Mouse (Mus musculus): ENCODE measurements around the gene Mtfp1. TPM values are rescaled to one million over a fixed set of nuclear protein-coding genes. Genes with fewer than 3 reads are reported as not detected.
A peak's percentile ranks its signal among the peaks of the same experiment; 100 is the strongest.
"Not testable (repeated sequence)": the region's sequence is repeated elsewhere in the genome, so short reads cannot be mapped to it uniquely, and the experiment has no call there.

The Mtfp1 gene
- polyA plus RNA-seq (2016; fragmentation: Nextera tagmentation; extraction: Ambion mirVana) = 8.7 and 9.9 TPM in 2 replicates

GRCm38 (mm10) chr11:4095171-4096053, at the start of gene Mtfp1:
TSS of gene Mtfp1 (minus strand) at chr11:4095445.
- H3K36me3 ChIP-seq = peaks cover 28% of the 10 kb centered on the region

DNA sequence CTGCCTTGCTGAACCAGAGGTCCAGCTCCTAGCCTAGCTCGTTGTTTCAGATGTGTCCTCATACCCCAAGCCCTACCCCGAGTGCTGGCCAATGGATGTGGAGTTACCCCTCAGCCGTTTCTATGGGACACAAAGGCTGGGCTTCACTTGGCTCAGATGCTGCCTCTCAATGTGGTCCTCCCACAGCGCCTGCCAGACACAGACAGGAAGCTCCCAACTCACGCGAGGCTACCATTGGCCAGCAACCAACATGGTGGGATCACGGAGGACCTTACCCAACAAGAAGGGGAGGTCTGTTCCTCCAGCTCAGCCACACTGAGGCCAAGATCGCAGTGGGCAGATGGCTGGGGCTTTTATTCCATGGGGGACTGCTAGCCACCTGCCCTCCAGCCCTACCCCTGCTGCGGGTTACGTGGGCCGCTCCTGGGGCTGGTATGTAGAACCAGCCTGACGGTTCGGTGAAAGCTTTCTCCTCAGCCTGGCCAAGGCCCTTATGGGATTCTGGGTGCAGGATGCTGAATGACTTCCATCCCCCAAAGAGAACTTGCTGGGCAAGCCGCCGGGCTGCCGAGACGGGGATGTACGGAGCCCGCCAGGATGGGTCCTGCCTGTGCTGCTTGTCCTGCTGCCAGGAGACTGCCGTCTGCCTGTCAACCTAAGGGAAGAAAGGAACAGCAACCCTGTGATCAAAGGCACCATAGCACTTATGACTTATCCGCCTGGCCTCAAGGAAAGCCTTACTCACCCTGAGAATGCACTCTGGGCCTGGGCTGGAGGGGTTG, 48.2 kb upstream of the Mtfp1 start:
- Histone ChIP-seq H3K4me3 (no peak overlapping the region), H3K27me3 (ENCODE audit: insufficient read depth, poor library complexity, severe bottlenecking) (no peaks in the 10 kb centered on the region), H3K36me3 (peaks cover 82% of the 10 kb centered on the region), H3K27ac (no peak overlapping the region), H3K9me3 (no peaks in the 10 kb centered on the region), H3K4me1 (replicated peaks) (0 out of 2 replicates have a peak, but pooled peaks cover 5% of the 10 kb centered on the region)
- 93% methylated on average over 21 of the region's 21 CpGs for WGBS
- DNase-seq (ENCODE audit: low spot score) = no peak

More at GRCm38 (mm10) chr11:4095171-4096053, at the start of gene Mtfp1:
- WGBS = 8% methylated on average over 34 of the region's 34 CpGs
- H3K4me3 ChIP-seq = peak within 1 kb of the TSS; percentile 70
- peak; percentile 60 for DNase-seq (ENCODE audit: low spot score)
- no peaks in the 10 kb centered on the region for H3K9me3 ChIP-seq
- H3K27ac ChIP-seq = peak within 1 kb of the TSS; percentile 94
- H3K27me3 ChIP-seq (ENCODE audit: insufficient read depth, poor library complexity, severe bottlenecking) = no peaks in the 10 kb centered on the region
- H3K4me1 ChIP-seq (replicated peaks) = peaks cover 35% of the 10 kb centered on the region

- Histone ChIP-seq H3K4me3 (no peak overlapping the region), H3K27me3 (ENCODE audit: insufficient read depth, poor library complexity, severe bottlenecking) (no peaks in the 10 kb centered on the region), H3K36me3 (peaks cover 87% of the 10 kb centered on the region), H3K4me1 (replicated peaks) (0 out of 2 replicates have a peak, but pooled peaks cover 8% of the 10 kb centered on the region), H3K9me3 (no peaks in the 10 kb centered on the region), H3K27ac (no peak overlapping the region)
- DNase-seq (ENCODE audit: low spot score) = no peak
- WGBS = 88% methylated on average over 4 of the region's 4 CpGs
Observed at GRCm38 (mm10) chr11:4142352-4142751, 47.1 kb upstream of the Mtfp1 start.

GRCm38 (mm10) chr11:4141505-4141904, 46.3 kb upstream of the Mtfp1 start:
- H3K36me3 ChIP-seq = peaks cover 89% of the 10 kb centered on the region
- peaks cover 14% of the 10 kb centered on the region for H3K4me1 ChIP-seq (replicated peaks)
- no peaks in the 10 kb centered on the region for H3K9me3 ChIP-seq
- no peak overlapping the region for H3K27ac ChIP-seq
- no peak overlapping the region for H3K4me3 ChIP-seq
- no peak for DNase-seq (ENCODE audit: low spot score)
- no peaks in the 10 kb centered on the region for H3K27me3 ChIP-seq (ENCODE audit: insufficient read depth, poor library complexity, severe bottlenecking)

GRCm38 (mm10) chr11:4138964-4139363, 43.7 kb upstream of the Mtfp1 start:
- DNase-seq (ENCODE audit: low spot score) = no peak
- peaks cover 35% of the 10 kb centered on the region for H3K4me1 ChIP-seq (replicated peaks)
- 66% methylated on average over 2 of the region's 2 CpGs for WGBS
- no peak overlapping the region for H3K27ac ChIP-seq
- no peak overlapping the region for H3K4me3 ChIP-seq
- H3K27me3 ChIP-seq (ENCODE audit: insufficient read depth, poor library complexity, severe bottlenecking) = no peaks in the 10 kb centered on the region
- no peaks in the 10 kb centered on the region for H3K9me3 ChIP-seq
- peaks cover 73% of the 10 kb centered on the region for H3K36me3 ChIP-seq

DNA sequence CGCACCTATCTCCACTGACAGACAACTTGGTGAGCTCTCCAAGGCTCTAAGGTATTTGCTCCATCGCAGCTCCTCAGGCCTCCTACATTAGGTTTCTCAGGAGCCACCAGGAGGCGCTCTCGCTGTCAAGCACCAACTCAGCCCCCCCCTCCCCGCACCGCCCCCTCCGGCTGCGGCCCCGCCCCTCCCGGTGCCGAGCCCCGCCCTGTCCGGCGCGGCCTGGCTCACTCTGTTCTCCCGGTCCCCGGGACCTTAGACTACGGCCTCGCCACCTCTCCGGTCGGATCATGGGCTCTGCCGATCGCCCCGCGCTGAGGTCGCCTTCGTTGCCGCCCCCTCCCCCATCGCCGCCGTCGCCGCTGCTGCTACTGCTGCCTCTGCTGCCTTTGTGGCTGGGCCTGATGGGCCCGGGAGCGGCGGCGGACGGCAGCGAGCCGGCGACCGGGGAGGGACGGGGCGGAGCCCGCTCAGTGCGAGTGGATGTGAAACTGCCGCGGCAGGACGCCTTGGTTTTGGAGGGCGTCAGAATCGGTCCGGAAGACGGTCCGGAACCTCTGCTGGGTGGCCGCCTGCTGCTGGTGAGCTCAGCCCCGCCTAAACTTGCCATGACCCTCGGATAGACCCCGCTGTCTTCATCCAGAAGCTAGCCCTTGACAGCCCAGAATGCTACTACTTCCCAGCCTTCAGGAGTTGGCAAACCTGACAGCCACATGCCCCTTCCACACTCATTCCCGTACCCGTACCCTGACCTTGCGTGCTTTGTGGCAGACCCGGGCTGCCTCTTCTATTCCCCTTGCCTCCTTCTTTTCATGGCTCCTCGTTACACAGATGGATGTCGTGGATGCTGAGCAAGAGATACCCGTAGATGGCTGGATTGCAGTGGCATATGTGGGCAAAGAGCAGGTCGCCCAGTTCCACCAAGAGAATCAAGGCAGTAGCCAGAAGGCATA, 40.0 kb upstream of the Mtfp1 start, which contains the start of gene Rnf215:
Rnf215 (plus strand) TSS at position 217 of the 950 bp plus-strand sequence.
- peaks cover 42% of the 10 kb centered on the region for H3K4me1 ChIP-seq (replicated peaks)
- peak within 1 kb of the TSS; percentile 92 for H3K4me3 ChIP-seq
- 2% methylated on average over 66 of the region's 66 CpGs for WGBS
- H3K27me3 ChIP-seq (ENCODE audit: insufficient read depth, poor library complexity, severe bottlenecking) = no peaks in the 10 kb centered on the region
- H3K27ac ChIP-seq = peak within 1 kb of the TSS; percentile 98
- peaks cover 36% of the 10 kb centered on the region for H3K36me3 ChIP-seq
- DNase-seq (ENCODE audit: low spot score) = peak; percentile 92
- H3K9me3 ChIP-seq = no peaks in the 10 kb centered on the region

DNA sequence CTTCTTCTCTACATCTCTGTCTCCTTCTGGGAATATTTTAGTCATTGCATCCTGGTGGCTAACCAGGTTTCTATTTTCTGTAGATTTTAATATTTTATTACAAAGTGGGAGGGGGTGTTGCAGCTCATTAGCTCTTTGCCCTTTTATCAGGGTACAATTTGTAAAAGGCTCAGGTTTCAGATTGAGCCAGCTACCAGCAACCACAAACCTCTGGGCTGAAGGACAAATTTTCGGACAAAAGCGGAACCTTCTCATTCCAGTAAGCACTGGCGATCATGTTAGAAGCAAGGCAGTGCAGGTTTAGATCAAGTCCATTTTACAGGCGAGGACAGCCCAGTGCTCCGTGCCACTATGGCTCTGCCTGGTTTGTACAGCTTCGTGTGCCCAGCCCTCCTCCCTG, 39.2 kb upstream of the Mtfp1 start:
- DNase-seq (ENCODE audit: low spot score) = no peak
- Histone ChIP-seq H3K36me3 (peaks cover 28% of the 10 kb centered on the region), H3K27ac (no peak overlapping the region), H3K27me3 (ENCODE audit: insufficient read depth, poor library complexity, severe bottlenecking) (no peaks in the 10 kb centered on the region), H3K9me3 (no peaks in the 10 kb centered on the region), H3K4me3 (peak overlapping the region; percentile 92; the same call in 1 of the 2 replicates), H3K4me1 (replicated peaks) (peaks cover 42% of the 10 kb centered on the region)
- WGBS = 56% methylated on average over 6 of the region's 6 CpGs

- DNase-seq (ENCODE audit: low spot score) = no peak
- Histone ChIP-seq H3K27me3 (ENCODE audit: insufficient read depth, poor library complexity, severe bottlenecking) (no peaks in the 10 kb centered on the region), H3K36me3 (peaks cover 20% of the 10 kb centered on the region), H3K4me3 (no peak overlapping the region), H3K27ac (no peak overlapping the region), H3K4me1 (replicated peaks) (peaks cover 37% of the 10 kb centered on the region), H3K9me3 (no peaks in the 10 kb centered on the region)
- WGBS = 57% methylated on average over 3 of the region's 3 CpGs
Observed at GRCm38 (mm10) chr11:4133450-4133849, 38.2 kb upstream of the Mtfp1 start.

DNA sequence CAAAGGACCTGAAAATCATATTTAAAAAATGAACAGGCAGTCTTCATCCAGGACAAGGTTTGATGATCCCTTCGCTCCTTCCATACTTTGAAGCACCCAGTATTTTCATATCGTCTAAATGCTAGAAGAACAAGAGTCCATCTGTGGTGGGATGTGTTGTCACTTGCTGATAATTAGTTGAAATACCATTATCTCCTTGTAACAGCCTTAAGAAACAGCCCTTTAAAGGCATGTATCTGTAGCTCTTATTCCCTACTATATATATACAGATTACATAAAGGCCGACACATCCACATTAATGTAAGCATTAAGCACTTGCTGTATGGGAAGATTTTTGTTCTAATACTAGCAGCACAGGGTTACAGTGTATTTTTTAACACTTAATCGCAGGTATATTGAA, 33.2 kb upstream of the Mtfp1 start:
- not testable (repeated sequence) for DNase-seq (ENCODE audit: low spot score); H3K4me3 ChIP-seq; H3K4me1 ChIP-seq (replicated peaks); H3K36me3 ChIP-seq; H3K27ac ChIP-seq; H3K27me3 ChIP-seq (ENCODE audit: insufficient read depth, poor library complexity, severe bottlenecking)
- 88% methylated on average over 4 of the region's 4 CpGs for WGBS
- peaks cover 21% of the 10 kb centered on the region for H3K9me3 ChIP-seq

DNA sequence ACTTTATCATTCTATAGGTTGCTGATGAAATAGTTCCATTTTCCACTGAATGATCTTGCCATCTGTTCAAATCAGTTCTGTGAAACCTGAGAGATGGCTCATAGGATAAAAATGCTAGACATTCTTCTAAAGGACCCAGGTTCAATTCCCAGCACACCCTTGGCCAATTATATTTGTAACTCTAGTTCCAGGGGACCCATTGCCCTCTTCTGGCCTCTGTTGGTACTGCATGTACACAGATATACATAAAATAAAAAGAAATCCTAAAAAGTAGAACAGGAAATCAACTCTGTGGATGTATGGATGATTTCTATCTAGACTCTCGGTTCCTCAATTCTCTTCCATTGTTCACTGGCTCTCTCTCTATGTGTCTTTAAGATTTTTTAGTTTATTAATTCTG, 31.8 kb upstream of the Mtfp1 start:
- H3K27me3 ChIP-seq (ENCODE audit: insufficient read depth, poor library complexity, severe bottlenecking) = no peaks in the 10 kb centered on the region; the same call in 1 of the 2 replicates
- H3K9me3 ChIP-seq = peaks cover 21% of the 10 kb centered on the region
- no peaks in the 10 kb centered on the region for H3K36me3 ChIP-seq
- 83% methylated on average over 1 of the region's 1 CpGs for WGBS
- peaks cover 7% of the 10 kb centered on the region for H3K4me1 ChIP-seq (replicated peaks)
- H3K4me3 ChIP-seq = no peak overlapping the region
- no peak for DNase-seq (ENCODE audit: low spot score)
- no peak overlapping the region for H3K27ac ChIP-seq

DNA sequence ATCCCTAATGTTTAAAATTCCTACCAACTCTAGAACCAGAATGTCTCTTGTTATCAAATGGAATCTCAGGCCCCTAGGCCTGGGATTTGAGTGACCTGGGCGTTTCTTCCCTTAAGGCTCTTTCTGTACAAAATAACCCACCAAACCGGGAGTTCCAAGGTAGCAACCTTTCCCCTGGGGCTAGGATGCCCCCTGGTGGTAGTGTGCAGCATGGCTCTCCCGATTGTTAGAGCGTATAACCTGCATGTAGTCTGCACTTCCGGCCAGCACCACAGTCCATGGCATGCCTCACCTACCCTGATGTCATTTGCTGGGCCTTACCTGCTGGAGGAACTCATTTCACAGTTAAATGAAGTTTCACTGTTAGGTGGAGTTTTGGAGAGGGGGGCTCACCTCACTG, 28.7 kb upstream of the Mtfp1 start:
- no peaks in the 10 kb centered on the region for H3K36me3 ChIP-seq
- H3K27ac ChIP-seq = no peak overlapping the region
- 64% methylated on average over 5 of the region's 5 CpGs for WGBS
- H3K4me1 ChIP-seq (replicated peaks) = peaks cover 1% of the 10 kb centered on the region
- DNase-seq (ENCODE audit: low spot score) = peak; percentile 35
- H3K27me3 ChIP-seq (ENCODE audit: insufficient read depth, poor library complexity, severe bottlenecking) = peaks cover 22% of the 10 kb centered on the region
- H3K4me3 ChIP-seq = no peak overlapping the region
- peaks cover 21% of the 10 kb centered on the region for H3K9me3 ChIP-seq
